Mouse (Mus musculus): ENCODE measurements around the gene Mcemp1.

- TF ChIP-seq CTCF (IDR thresholded peaks at IDR 0.05; ENCODE audit: insufficient read depth, low read depth, low read length) (no peak), POLR2A (IDR thresholded peaks at IDR 0.05; ENCODE audit: insufficient read depth, low read depth, low read length) (no peak)
Measured at GRCm38 (mm10) chr8:3679236-3679635, 13.7 kb downstream of the Mcemp1 start.
